Mouse (Mus musculus) limb, embryonic 10.5 days (tissue): ENCODE data around the gene Tmem63a. TPM values are rescaled to one million over a fixed set of nuclear protein-coding genes. Genes with fewer than 3 reads are reported as not detected.

Experiments
- DNase-seq: peaks from one replicate; pipeline ENCODE4 v3.0.0-alpha.2; 2017; ENCODE audit warnings: low spot score
- H3K27ac ChIP-seq: fragments of 300-500 bp; sonication (generic); 2 replicates; pipeline ENCODE4 v1.5.1; 2016; ENCODE audit warnings: mild to moderate bottlenecking
- H3K27me3 ChIP-seq: fragments of 300-500 bp; sonication (generic); 2 replicates; pipeline ENCODE4 v1.6.1; 2016; ENCODE audit warnings: low read depth, mild to moderate bottlenecking; ENCODE audit not compliant: poor library complexity, severe bottlenecking
- H3K36me3 ChIP-seq: fragments of 300-500 bp; sonication (generic); 2 replicates; pipeline ENCODE4 v1.6.1; 2016; ENCODE audit warnings: mild to moderate bottlenecking, moderate library complexity
- H3K4me1 ChIP-seq: fragments of 300-500 bp; sonication (generic); 2 replicates; pipeline ENCODE4 v1.6.1; 2016
- H3K4me3 ChIP-seq: fragments of 300-500 bp; sonication (generic); 2 replicates; pipeline ENCODE4 v1.5.1; 2016; ENCODE audit warnings: mild to moderate bottlenecking, moderate library complexity
- H3K9me3 ChIP-seq: fragments of 300-500 bp; sonication (generic); replicated peaks from 2 replicates; pipeline ENCODE4 v1.6.1; 2016; ENCODE audit warnings: mild to moderate bottlenecking
- WGBS: fragments of 180-500 bp; shearing (Covaris S2); methylation state at CpG from one replicate; pipeline ENCODE4 v1.1.7; 2016; 5-methylcytosine and 5-hydroxymethylcytosine counted together
- polyA plus RNA-seq: library from polyadenylated mRNA; unstranded; fragments of >200 nt; fragmentation: Nextera tagmentation; extraction: Ambion mirVana; gene quantifications from 2 replicates; pipeline ENCODE4 v1.2.1, GENCODE M21; 2016

Tmem63a gene
- polyA plus RNA-seq, 1 experiment from 2014 or later: 6.2 TPM

DNA sequence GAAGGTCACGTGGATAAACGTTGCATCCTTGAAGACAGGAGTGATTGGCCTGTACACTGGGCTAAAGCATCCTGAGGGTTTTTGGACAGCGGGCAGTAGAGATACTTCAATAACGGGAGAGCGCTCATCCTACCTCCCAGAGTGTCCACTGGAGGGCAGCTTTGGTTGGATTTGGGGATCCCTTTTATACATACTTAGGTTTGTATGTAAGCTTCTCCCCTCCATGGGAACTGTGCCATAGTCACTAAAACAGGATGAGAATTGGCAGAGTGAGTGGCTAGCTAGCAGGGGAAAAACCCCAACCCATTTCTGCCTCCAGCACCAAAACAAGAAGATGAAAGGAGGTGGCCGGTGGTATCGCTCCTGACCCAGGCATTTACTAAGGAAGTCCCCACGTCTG is 31.0 kb upstream of the Tmem63a start:
- DNase-seq: no peak
- Histone ChIP-seq H3K27me3 (0 out of 2 replicates have a peak, but pooled peaks cover 4% of the 10 kb centered on the region), H3K27ac (peak overlapping the region; percentile 46; the same call in 1 of the 2 replicates), H3K9me3 (no peaks in the 10 kb centered on the region), H3K4me3 (peak overlapping the region; percentile 32), H3K36me3 (peaks cover 36% of the 10 kb centered on the region), H3K4me1 (peaks cover 35% of the 10 kb centered on the region)
- WGBS: 49% methylated on average over 8 of the region's 8 CpGs

DNA sequence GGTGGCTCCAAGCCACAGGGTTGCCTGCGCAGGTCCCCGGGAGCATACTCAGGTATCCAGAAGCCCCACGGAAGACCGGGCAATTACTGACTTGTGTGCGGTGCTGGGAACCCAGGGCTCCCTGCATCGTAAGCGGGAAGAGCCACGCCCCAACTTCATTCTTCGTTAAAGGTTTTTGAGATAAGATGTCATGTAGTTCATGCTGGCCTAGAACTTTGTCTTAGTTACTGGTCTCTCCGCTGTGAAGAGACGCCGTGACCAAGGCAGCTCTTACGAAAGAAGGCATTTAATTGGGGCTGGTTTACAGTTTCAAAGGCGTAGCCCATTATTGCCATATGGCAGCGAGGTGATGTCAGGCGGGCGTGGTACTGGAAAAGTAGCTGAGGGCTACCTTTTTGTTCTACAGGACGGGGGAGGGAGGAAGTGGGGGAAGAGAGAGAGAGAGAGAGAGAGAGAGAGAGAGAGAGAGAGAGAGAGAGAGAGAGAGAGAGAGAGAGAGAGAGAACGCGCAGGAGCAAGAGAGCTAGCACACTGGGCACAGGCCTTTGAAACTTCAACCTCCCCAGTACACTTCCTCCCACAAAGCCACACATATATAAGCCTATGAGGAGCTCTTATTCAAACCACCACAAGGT is 30.4 kb upstream of the Tmem63a start:
- WGBS: 47% methylated on average over 20 of the region's 20 CpGs
- Histone ChIP-seq H3K27me3 (0 out of 2 replicates have a peak, but pooled peaks cover 4% of the 10 kb centered on the region), H3K4me3 (peak overlapping the region; percentile 32), H3K4me1 (peaks cover 32% of the 10 kb centered on the region), H3K9me3 (no peaks in the 10 kb centered on the region), H3K36me3 (peaks cover 30% of the 10 kb centered on the region), H3K27ac (peak overlapping the region; percentile 46)
- DNase-seq: peak; percentile 36

DNA sequence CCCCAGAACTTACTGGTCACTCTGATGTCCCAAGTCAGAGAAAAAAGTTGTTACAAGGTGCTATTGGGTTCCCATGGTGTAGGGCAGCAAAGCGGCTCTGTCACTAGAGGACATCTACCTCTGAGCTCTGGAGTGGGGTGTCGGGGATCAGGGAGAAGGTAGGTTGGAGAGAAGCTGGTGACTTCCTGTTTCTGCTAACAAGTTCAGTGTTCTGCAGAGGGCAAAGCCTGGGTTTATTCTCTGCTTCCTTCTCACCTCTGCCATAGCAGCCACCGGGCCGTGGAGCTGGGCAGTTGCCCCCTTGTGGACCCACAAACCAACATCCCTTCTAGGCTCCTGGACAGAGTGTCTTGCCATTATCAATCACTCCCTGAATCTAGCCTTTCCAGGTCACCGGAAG is 29.4 kb upstream of the Tmem63a start:
- Histone ChIP-seq H3K4me1 (peaks cover 36% of the 10 kb centered on the region), H3K27ac (peak overlapping the region; percentile 11; the same call in 1 of the 2 replicates), H3K27me3 (0 out of 2 replicates have a peak, but pooled peaks cover 4% of the 10 kb centered on the region), H3K9me3 (no peaks in the 10 kb centered on the region), H3K4me3 (no peak overlapping the region), H3K36me3 (peaks cover 19% of the 10 kb centered on the region)
- no peak for DNase-seq
- WGBS: 82% methylated on average over 5 of the region's 5 CpGs

DNA sequence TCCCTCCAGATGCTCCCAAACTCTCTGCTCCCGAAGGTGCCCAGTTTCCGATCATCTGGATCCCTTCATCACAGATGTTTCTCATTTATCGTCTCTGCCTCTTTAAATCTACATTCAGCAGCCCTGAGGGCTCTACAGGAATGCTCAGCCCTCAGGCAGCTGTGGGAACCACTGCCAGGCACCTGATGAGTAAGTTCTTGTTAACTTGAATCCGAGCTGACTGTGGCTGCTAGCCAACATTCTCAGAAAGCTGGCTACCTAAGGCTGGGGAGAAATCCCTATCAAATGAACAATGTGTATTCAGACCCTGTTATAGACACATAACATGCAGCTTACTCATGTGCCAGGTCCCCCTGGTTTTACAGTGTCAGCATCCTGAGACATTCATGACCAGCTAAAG is 28.3 kb upstream of the Tmem63a start:
- H3K27me3 ChIP-seq: 0 out of 2 replicates have a peak, but pooled peaks cover 4% of the 10 kb centered on the region
- DNase-seq: peak; percentile 37
- H3K9me3 ChIP-seq: no peaks in the 10 kb centered on the region
- no peak overlapping the region; the same call in 1 of the 2 replicates for H3K27ac ChIP-seq
- peaks cover 39% of the 10 kb centered on the region for H3K4me1 ChIP-seq
- no peak overlapping the region for H3K4me3 ChIP-seq
- peaks cover 9% of the 10 kb centered on the region for H3K36me3 ChIP-seq
- 32% methylated on average over 4 of the region's 4 CpGs for WGBS

DNA sequence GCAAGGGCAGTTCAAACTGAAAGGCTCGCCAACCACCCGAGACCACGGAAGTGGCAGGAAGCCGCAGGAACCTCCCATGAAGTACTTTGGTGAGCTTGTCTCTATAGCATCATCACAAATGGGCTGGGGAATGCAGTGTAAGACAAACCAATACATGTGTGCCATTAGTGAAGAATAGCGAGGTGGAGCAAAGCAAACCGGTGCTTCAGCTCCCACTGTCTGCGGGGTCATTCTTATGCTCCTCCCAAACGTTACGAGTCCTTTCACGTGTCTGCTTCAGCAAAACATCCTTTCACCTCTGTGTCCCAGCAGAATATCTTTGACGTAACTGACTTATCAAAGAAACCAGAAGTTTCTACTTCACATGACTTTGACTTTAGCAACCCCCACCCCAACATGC is 25.7 kb upstream of the Tmem63a start:
- Histone ChIP-seq H3K36me3 (no peaks in the 10 kb centered on the region), H3K4me1 (peaks cover 38% of the 10 kb centered on the region), H3K4me3 (no peak overlapping the region), H3K27me3 (0 out of 2 replicates have a peak, but pooled peaks cover 4% of the 10 kb centered on the region), H3K27ac (no peak overlapping the region), H3K9me3 (no peaks in the 10 kb centered on the region)
- DNase-seq: no peak
- 92% methylated on average over 11 of the region's 11 CpGs for WGBS

DNA sequence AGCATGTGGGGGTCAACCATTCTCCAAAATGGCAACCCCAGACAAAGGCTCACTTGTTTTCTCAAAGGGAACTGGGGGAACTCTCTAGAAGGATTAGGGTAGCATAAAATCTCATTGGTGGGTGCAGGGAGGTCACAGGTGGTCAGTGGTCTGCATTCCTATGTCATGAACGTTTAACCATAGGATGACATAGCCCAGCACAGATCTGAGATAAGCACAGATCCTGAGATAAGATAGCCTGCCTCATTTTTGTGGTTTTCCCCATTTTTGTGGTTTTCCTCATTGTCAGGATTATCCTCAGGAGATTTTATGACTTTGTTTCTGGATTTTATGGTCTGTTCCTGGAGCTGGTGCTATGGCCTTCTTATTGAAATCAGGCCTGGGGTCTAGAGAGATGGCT is 25.1 kb upstream of the Tmem63a start:
- no peak overlapping the region for H3K27ac ChIP-seq
- peaks cover 31% of the 10 kb centered on the region for H3K4me1 ChIP-seq
- no peaks in the 10 kb centered on the region for H3K9me3 ChIP-seq
- 0 out of 2 replicates have a peak, but pooled peaks cover 4% of the 10 kb centered on the region for H3K27me3 ChIP-seq
- 45% methylated on average over 1 of the region's 1 CpGs for WGBS
- DNase-seq: no peak
- H3K36me3 ChIP-seq: no peaks in the 10 kb centered on the region
- no peak overlapping the region for H3K4me3 ChIP-seq

DNA sequence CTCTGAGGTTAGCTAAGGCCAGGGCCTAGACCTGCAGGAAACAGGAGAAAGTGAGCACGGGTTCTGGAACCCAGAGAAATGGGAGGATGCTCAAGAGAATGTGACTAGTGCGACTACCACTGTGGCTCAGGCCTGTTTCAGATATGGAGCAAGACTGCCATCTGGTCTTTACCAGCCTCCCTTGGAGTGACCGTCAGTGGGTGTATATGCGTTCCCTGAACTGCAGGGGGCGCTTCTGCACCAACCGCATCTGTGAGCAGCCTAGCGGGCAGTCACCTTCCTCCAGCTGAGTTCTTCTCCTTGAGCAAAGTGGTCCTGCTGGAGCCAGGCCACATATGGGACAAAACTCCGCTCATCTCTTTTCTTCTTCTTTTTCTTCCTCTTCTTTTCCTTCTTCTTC is 22.5 kb upstream of the Tmem63a start:
- H3K4me3 ChIP-seq: no peak overlapping the region
- WGBS: 34% methylated on average over 8 of the region's 8 CpGs
- H3K9me3 ChIP-seq: no peaks in the 10 kb centered on the region
- H3K27ac ChIP-seq: no peak overlapping the region
- no peaks in the 10 kb centered on the region for H3K36me3 ChIP-seq
- H3K4me1 ChIP-seq: 0 out of 2 replicates have a peak, but pooled peaks cover 11% of the 10 kb centered on the region
- H3K27me3 ChIP-seq: 0 out of 2 replicates have a peak, but pooled peaks cover 4% of the 10 kb centered on the region
- peak; percentile 47 for DNase-seq

DNA sequence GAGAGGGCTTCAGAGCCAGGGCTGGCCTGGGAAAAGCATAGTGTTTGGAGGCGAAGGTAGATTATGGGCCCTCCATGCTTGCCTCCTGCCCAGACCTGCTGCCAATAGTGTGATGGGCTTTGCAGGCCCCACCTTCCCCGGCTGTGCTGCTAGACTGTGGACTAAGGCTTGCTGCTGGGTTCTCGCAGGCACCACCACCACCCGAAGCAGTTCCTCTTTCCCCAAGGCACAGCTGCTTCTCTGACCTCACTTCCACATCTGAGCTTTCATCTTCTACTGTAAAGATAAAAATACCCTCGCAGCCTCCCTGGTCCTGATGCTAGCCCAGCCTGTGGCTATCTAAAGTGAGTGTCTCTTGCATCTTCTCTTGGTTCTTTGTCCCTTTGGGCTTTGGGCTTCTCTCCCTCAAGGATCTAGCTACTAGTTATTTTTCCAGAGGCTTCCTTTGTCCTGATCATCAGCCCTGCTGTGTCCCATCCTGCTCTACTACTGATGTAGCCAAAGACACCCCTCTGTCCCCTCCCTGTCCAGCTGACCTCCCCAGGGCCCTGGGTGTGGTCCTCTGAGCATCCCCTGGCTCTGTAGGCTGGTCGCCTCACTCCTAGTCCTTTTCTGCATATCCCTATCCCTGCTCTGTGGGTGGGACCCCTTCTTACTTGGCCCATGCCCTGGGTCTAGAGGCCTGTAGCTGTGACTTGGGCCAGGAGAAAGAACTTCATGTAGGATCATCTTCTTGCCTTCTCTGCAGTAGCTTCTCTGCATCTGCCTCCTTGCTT is 19.7 kb upstream of the Tmem63a start:
- Histone ChIP-seq H3K4me3 (no peak overlapping the region), H3K27ac (no peak overlapping the region), H3K36me3 (no peaks in the 10 kb centered on the region), H3K4me1 (0 out of 2 replicates have a peak, but pooled peaks cover 8% of the 10 kb centered on the region), H3K27me3 (no peaks in the 10 kb centered on the region), H3K9me3 (no peaks in the 10 kb centered on the region)
- no peak for DNase-seq
- 68% methylated on average over 6 of the region's 6 CpGs for WGBS

DNA sequence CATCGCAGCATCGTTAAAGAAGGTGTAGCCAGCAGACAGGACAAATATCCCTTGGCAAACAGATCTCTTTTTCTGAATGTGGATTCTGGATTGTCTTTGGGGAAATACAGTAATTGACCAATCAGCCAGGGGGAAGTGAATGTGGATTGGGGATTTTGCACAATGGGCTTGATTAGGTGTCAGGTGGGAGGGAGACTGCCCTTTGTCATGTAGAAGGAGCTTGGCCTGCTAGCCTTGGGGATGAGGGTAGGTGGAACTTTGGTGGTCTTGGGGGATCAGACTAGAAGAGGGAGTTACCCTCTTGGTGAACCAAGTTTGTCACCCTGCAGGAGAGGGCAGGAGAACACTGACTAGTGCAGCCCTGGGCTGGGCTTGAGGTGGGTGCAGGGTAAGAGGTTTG is 17.4 kb upstream of the Tmem63a start:
- no peak for DNase-seq
- Histone ChIP-seq H3K4me1 (no peaks in the 10 kb centered on the region), H3K27ac (no peak overlapping the region), H3K36me3 (no peaks in the 10 kb centered on the region), H3K4me3 (no peak overlapping the region), H3K27me3 (peaks cover 4% of the 10 kb centered on the region; the same call in 1 of the 2 replicates), H3K9me3 (no peaks in the 10 kb centered on the region)
- 39% methylated on average over 2 of the region's 2 CpGs for WGBS

DNA sequence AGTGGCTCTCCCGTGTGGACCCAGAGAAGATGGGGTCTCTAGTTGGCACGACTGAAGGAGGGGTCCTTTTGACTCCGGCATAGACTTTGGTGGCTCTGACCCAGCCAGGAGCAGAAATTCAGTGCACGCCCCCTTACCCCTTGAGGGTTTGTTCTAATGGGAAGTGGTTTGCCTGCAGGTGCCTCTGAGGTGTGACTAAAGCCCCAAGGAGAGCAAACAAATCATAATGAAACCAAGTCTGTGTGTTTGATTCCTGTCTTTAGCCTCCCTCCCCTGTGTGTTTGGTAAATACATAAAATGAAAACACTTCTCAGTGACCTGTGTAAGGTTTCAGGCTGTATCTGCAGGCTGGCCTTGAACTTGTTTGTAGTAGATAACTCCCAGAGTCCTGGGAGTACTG is 15.9 kb upstream of the Tmem63a start:
- H3K4me3 ChIP-seq: no peak overlapping the region
- no peaks in the 10 kb centered on the region for H3K4me1 ChIP-seq
- 73% methylated on average over 4 of the region's 4 CpGs for WGBS
- no peaks in the 10 kb centered on the region for H3K36me3 ChIP-seq
- no peaks in the 10 kb centered on the region for H3K9me3 ChIP-seq
- DNase-seq: no peak
- no peak overlapping the region for H3K27ac ChIP-seq
- H3K27me3 ChIP-seq: peaks cover 4% of the 10 kb centered on the region; the same call in 1 of the 2 replicates

DNA sequence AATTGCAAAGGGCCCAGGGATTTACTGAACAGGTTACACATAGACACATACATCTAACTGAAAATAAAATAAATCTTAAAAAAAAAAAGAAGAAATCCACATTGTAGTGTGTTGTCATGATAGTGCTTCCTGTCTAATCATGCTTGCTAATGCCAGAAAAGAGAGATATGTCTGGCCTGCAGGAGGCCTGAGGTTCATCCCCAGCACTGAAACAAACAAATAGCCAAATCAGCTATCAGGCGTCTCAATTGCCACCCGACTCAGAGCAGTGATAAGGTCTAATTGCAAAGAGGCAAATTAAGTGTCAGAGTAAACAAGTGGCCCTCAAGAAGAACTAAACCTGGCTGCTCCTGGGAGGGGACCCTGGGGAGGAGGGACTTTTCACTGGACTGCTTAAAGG is 12.5 kb upstream of the Tmem63a start:
- H3K27me3 ChIP-seq: peaks cover 31% of the 10 kb centered on the region
- H3K4me3 ChIP-seq: no peak overlapping the region
- 38% methylated on average over 2 of the region's 2 CpGs for WGBS
- no peak for DNase-seq
- H3K27ac ChIP-seq: no peak overlapping the region
- no peaks in the 10 kb centered on the region for H3K36me3 ChIP-seq
- H3K9me3 ChIP-seq: no peaks in the 10 kb centered on the region
- H3K4me1 ChIP-seq: 0 out of 2 replicates have a peak, but pooled peaks cover 2% of the 10 kb centered on the region

DNA sequence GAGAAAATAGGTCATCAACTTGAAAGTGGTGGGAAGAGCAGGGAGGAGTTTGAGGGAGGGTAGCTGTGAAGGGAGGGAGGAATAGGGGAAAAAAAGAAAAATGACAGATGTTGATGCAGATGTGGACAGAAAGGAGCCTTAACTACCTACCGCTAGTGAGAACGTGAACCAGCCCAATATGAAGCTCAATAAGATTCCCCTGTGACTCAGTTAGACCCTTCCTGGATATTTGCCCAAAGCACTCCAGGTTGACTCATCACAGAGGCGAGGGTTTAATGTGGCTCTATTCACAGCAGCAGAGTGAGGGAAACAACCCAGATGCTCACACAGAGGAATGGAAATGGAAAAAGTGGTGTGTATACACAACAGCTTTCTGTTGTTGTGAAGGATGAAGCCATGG is 11.0 kb upstream of the Tmem63a start:
- Histone ChIP-seq H3K36me3 (no peaks in the 10 kb centered on the region), H3K4me1 (peaks cover 8% of the 10 kb centered on the region), H3K4me3 (no peak overlapping the region), H3K9me3 (no peaks in the 10 kb centered on the region), H3K27ac (no peak overlapping the region), H3K27me3 (peaks cover 46% of the 10 kb centered on the region)
- WGBS: 83% methylated on average over 3 of the region's 3 CpGs
- DNase-seq: no peak

DNA sequence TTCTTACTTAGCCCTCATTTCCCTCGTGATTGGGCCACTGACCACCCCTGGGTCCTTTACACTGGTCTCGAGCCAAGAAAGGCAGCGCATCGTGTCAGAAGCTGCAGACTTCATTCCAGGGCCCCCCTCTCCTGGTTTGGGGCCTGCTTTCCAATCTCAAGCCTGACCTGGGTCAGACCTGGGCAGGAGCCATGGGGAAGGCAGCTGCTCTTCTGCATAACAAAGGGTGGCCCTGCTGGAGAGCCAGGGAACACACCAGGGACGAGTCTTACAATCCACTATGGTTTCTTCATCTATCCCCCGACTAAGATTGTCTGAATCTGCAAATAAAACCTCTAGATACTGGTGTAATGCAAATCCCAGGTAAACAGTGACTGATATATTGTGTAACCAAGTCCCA is 8.5 kb upstream of the Tmem63a start:
- Histone ChIP-seq H3K36me3 (no peaks in the 10 kb centered on the region), H3K4me3 (no peak overlapping the region), H3K27ac (no peak overlapping the region), H3K27me3 (peaks cover 72% of the 10 kb centered on the region), H3K4me1 (peaks cover 21% of the 10 kb centered on the region), H3K9me3 (no peaks in the 10 kb centered on the region)
- WGBS: 20% methylated on average over 6 of the region's 6 CpGs
- DNase-seq: no peak
